Mouse (Mus musculus) lung, adult 2 months (tissue): ENCODE measurements at regions not wholly inside any gene's neighbourhood (a gene's known extent, or its start where the extent isn't known, plus 50 kb on each side); places are given as distances from the start of the nearest gene placed in this dataset.

Experiments
- DNase-seq: peaks from one replicate; pipeline ENCODE4 v3.0.0; 2022
- H3K4me1 ChIP-seq: fragments of 200-500 bp; 2 replicates; pipeline ENCODE4 v1.6.1; 2011; ENCODE audit warnings: low read length; ENCODE audit not compliant: control insufficient read depth, insufficient read depth
- H3K4me3 ChIP-seq: fragments of 200-500 bp; replicated peaks from 2 replicates; pipeline ENCODE3; 2011; ENCODE audit warnings: low read depth, mild to moderate bottlenecking, control low read depth, low read length; ENCODE audit errors: extremely low read depth
- CTCF ChIP-seq: fragments of 200-500 bp; IDR thresholded peaks from 2 replicates; pipeline ENCODE4 v1.5.1; 2011; ENCODE audit warnings: mild to moderate bottlenecking, low read length, control low read depth; ENCODE audit not compliant: insufficient read depth
- POLR2A ChIP-seq: fragments of 200-500 bp; IDR thresholded peaks from 2 replicates; pipeline ENCODE4 v1.6.1; 2011; ENCODE audit warnings: low read depth, mild to moderate bottlenecking, control low read depth, low read length, borderline replicate concordance; ENCODE audit errors: extremely low read depth
- WGBS: fragments of 180-500 bp; shearing (Covaris S2); methylation state at CpG from one replicate; pipeline ENCODE4 v1.1.7; 2018; 5-methylcytosine and 5-hydroxymethylcytosine counted together

- Histone ChIP-seq H3K4me1 (no peaks in the 10 kb centered on the region), H3K4me3 (no peak overlapping the region)
- 24% methylated on average over 8 of the region's 8 CpGs for WGBS
- no peak for DNase-seq
- TF ChIP-seq POLR2A (no peak), CTCF (no peak)
Measured at GRCm38 (mm10) chr12:13049659-13050058, 107.9 kb upstream of the Mycn start.

- TF ChIP-seq CTCF (no peak), POLR2A (no peak)
- Histone ChIP-seq H3K4me3 (no peak overlapping the region), H3K4me1 (no peaks in the 10 kb centered on the region)
- DNase-seq = no peak
- WGBS = 61% methylated on average over 13 of the region's 13 CpGs
Measured at GRCm38 (mm10) chr12:13048168-13048727, 106.5 kb upstream of the Mycn start.

DNA sequence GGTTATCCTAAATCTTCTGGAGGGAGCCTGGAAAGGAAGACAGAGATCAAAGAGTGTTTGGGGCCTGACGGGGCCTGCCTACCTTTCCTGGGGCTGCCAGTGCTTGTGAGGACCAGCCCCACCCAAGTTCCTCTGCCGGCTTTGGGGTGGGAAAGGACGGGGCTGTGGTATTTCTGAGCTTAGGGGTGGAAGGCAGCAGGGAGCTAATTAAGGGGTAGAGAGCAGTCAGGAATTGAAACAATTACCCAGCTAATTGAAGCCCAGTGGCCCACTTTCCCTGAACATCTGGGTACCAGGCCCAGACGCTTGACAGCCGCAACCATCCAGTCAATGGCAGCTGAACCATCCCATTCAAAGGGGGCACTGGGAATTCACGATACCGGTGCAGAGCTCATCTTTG lies 101.2 kb upstream of the Mycn start:
- DNase-seq = no peak
- no peaks in the 10 kb centered on the region for H3K4me1 ChIP-seq
- WGBS = 84% methylated on average over 7 of the region's 7 CpGs
- TF ChIP-seq CTCF (no peak), POLR2A (no peak)
- no peak overlapping the region for H3K4me3 ChIP-seq

DNA sequence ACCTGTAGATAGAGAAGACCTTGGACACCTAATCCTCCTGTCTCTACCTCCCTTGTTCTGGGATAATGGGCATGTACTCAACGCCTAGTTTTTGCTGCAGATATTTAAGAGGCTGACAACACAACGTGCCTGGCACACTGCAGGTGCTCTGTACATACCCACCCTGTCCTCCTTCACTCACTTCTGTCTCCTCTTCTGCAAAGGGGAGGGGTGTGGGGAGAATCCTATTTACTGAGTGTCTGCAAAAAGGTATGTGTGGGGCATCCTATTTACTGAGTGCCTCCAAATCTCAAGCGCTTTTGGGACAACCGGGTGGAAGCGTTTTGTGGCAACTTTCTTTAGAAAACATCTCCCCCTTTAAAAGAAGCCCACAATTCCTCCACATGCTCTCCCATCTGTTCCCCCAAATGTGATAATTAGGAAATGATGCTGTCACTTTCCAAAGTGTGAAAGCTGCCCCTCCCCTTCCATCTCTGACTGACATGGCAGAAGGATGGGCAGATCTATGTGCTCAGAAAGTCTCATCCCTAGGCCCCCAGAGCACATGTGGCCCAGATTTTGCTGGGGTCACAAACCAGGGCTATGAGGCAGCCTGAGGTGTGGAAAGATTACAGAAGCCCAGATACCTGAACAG lies 93.5 kb upstream of the Mycn start:
- 74% methylated on average over 5 of the region's 5 CpGs for WGBS

DNA sequence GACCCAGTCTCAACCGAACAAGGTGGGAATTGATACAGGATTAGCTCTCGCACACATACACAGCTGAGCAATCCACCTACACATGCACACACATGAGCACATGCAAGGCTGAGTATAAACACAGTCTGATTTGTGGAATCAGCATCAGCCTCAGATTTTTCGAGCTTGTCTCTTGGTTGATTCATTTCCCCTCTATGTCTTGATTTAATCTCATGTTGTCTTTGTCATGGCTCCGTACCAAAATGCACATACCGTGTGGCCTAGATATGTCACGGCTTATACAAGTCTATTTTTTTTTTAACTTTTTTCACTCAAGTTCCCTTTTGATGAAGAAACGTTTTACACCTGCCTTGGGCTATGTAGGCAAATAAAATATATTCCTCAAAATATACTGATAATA lies 88.6 kb upstream of the Mycn start:
- Histone ChIP-seq H3K4me1 (no peaks in the 10 kb centered on the region), H3K4me3 (no peak overlapping the region)
- 76% methylated on average over 7 of the region's 7 CpGs for WGBS
- DNase-seq = no peak
- TF ChIP-seq POLR2A (no peak), CTCF (no peak)

More for the DNA sequence above, 93.5 kb upstream of the Mycn start:
- no peak for DNase-seq
- no peak for TF ChIP-seq CTCF
- no peak for TF ChIP-seq POLR2A
- no peak overlapping the region for H3K4me3 ChIP-seq
- no peaks in the 10 kb centered on the region for H3K4me1 ChIP-seq

- no peaks in the 10 kb centered on the region for H3K4me1 ChIP-seq
- 33% methylated on average over 3 of the region's 3 CpGs for WGBS
- H3K4me3 ChIP-seq = no peak overlapping the region
- TF ChIP-seq POLR2A = no peak
- no peak for TF ChIP-seq CTCF
- DNase-seq = no peak
Measured at GRCm38 (mm10) chr12:13028086-13028485, 86.4 kb upstream of the Mycn start.

- TF ChIP-seq POLR2A = no peak
- TF ChIP-seq CTCF = no peak
- Histone ChIP-seq H3K4me3 (no peak overlapping the region), H3K4me1 (no peaks in the 10 kb centered on the region)
- DNase-seq = peak; percentile 7
- WGBS = 58% methylated on average over 7 of the region's 7 CpGs
Measured at GRCm38 (mm10) chr12:13026041-13026580, 84.4 kb upstream of the Mycn start.

GRCm38 (mm10) chr12:13024215-13024841 lies 82.6 kb upstream of the Mycn start:
- 79% methylated on average over 8 of the region's 8 CpGs for WGBS
- Histone ChIP-seq H3K4me1 (no peaks in the 10 kb centered on the region), H3K4me3 (no peak overlapping the region)
- TF ChIP-seq CTCF (no peak), POLR2A (no peak)
- DNase-seq = no peak

GRCm38 (mm10) chr12:13011023-13011761 lies 69.5 kb upstream of the Mycn start:
- DNase-seq = no peak
- WGBS = 83% methylated on average over 9 of the region's 9 CpGs
- TF ChIP-seq CTCF = no peak
- TF ChIP-seq POLR2A = no peak
- no peaks in the 10 kb centered on the region for H3K4me1 ChIP-seq
- H3K4me3 ChIP-seq = no peak overlapping the region

- Histone ChIP-seq H3K4me1 (no peaks in the 10 kb centered on the region), H3K4me3 (no peak overlapping the region)
- TF ChIP-seq CTCF (no peak), POLR2A (no peak)
- WGBS = 85% methylated on average over 3 of the region's 3 CpGs
- no peak for DNase-seq
Measured at GRCm38 (mm10) chr12:13010405-13010804, 68.7 kb upstream of the Mycn start.
